Mouse (Mus musculus) kidney, adult 2 months (tissue): ENCODE measurements at regions not wholly inside any gene's neighbourhood (a gene's known extent, or its start where the extent isn't known, plus 50 kb on each side); places are given as distances from the start of the nearest gene placed in this dataset.

Experiments used
- DNase-seq: peaks from one replicate; pipeline ENCODE4 v3.0.0; 2021
- H3K27ac ChIP-seq: fragments of 200-500 bp; 2 replicates; pipeline ENCODE4 v1.5.1; 2012; ENCODE audit warnings: low read depth, low read length, control low read depth, inconsistent platforms; ENCODE audit not compliant: insufficient read depth
- H3K27me3 ChIP-seq: fragments of 200-500 bp; replicated peaks from 2 replicates; pipeline ENCODE4 v1.6.1; 2012; ENCODE audit warnings: mild to moderate bottlenecking, moderate library complexity, low read length, inconsistent platforms; ENCODE audit not compliant: control insufficient read depth, insufficient read depth
- H3K36me3 ChIP-seq: fragments of 200-500 bp; 2 replicates; pipeline ENCODE4 v1.6.1; 2012; ENCODE audit warnings: mild to moderate bottlenecking, moderate library complexity, low read length, inconsistent platforms; ENCODE audit not compliant: control insufficient read depth, insufficient read depth
- H3K4me1 ChIP-seq: fragments of 200-500 bp; 2 replicates; pipeline ENCODE4 v1.6.1; 2011; ENCODE audit warnings: low read length; ENCODE audit not compliant: control insufficient read depth, insufficient read depth
- H3K4me3 ChIP-seq: fragments of 200-500 bp; 2 replicates; pipeline ENCODE4 v1.5.1; 2011; ENCODE audit warnings: mild to moderate bottlenecking, low read depth, low read length, control low read depth; ENCODE audit not compliant: insufficient read depth
- CTCF ChIP-seq: fragments of 200-500 bp; conservative IDR thresholded peaks from 2 replicates; pipeline ENCODE4 v1.5.1; 2011; ENCODE audit warnings: low read depth, mild to moderate bottlenecking, control low read depth, low read length, moderate library complexity, mixed read lengths; ENCODE audit not compliant: insufficient read depth, insufficient read length
- POLR2A ChIP-seq: fragments of 200-500 bp; IDR thresholded peaks from one replicate; pipeline ENCODE4 v1.6.1; 2011; ENCODE audit warnings: low read depth, low read length, control low read depth
- WGBS: fragments of 180-500 bp; shearing (Covaris S2); methylation state at CpG from one replicate; pipeline ENCODE4 v1.1.7; 2018; 5-methylcytosine and 5-hydroxymethylcytosine counted together

GRCm38 (mm10) chr8:107851236-107852043 is 91.0 kb upstream of the Zfhx3 start:
- Histone ChIP-seq H3K27ac (no peak overlapping the region), H3K36me3 (no peaks in the 10 kb centered on the region), H3K27me3 (no peaks in the 10 kb centered on the region), H3K4me3 (no peak overlapping the region), H3K4me1 (no peaks in the 10 kb centered on the region)
- WGBS = 75% methylated on average over 17 of the region's 17 CpGs
- no peak for DNase-seq
- no peak for TF ChIP-seq POLR2A
- TF ChIP-seq CTCF = no peak

- H3K4me3 ChIP-seq = no peak overlapping the region
- DNase-seq = no peak
- TF ChIP-seq CTCF (no peak), POLR2A (no peak)
- H3K27ac ChIP-seq = no peak overlapping the region
- no peaks in the 10 kb centered on the region for H3K27me3 ChIP-seq
- WGBS = 90% methylated on average over 4 of the region's 4 CpGs
- H3K36me3 ChIP-seq = no peaks in the 10 kb centered on the region
- H3K4me1 ChIP-seq = no peaks in the 10 kb centered on the region
These were observed 82.7 kb upstream of the Zfhx3 start for GRCm38 (mm10) chr8:107859770-107860169.

GRCm38 (mm10) chr8:107860251-107860650 is 82.2 kb upstream of the Zfhx3 start:
- no peaks in the 10 kb centered on the region for H3K36me3 ChIP-seq
- H3K27me3 ChIP-seq = no peaks in the 10 kb centered on the region
- H3K27ac ChIP-seq = no peak overlapping the region
- no peak for DNase-seq
- no peak for TF ChIP-seq CTCF
- TF ChIP-seq POLR2A = no peak
- WGBS = 86% methylated on average over 4 of the region's 4 CpGs
- H3K4me1 ChIP-seq = no peaks in the 10 kb centered on the region
- no peak overlapping the region for H3K4me3 ChIP-seq

GRCm38 (mm10) chr8:107864802-107865651 is 77.4 kb upstream of the Zfhx3 start:
- Histone ChIP-seq H3K36me3 (no peaks in the 10 kb centered on the region), H3K27ac (no peak overlapping the region), H3K27me3 (no peaks in the 10 kb centered on the region), H3K4me3 (no peak overlapping the region), H3K4me1 (no peaks in the 10 kb centered on the region)
- DNase-seq = no peak
- 68% methylated on average over 14 of the region's 14 CpGs for WGBS
- TF ChIP-seq CTCF (no peak), POLR2A (no peak)

- Histone ChIP-seq H3K36me3 (no peaks in the 10 kb centered on the region), H3K27ac (no peak overlapping the region), H3K4me3 (no peak overlapping the region), H3K4me1 (no peaks in the 10 kb centered on the region), H3K27me3 (no peaks in the 10 kb centered on the region)
- WGBS = 28% methylated on average over 4 of the region's 4 CpGs
- no peak for TF ChIP-seq CTCF
- TF ChIP-seq POLR2A = no peak
- DNase-seq = no peak
These were observed 76.7 kb upstream of the Zfhx3 start for GRCm38 (mm10) chr8:107865744-107866143.

- Histone ChIP-seq H3K36me3 (no peaks in the 10 kb centered on the region), H3K27me3 (no peaks in the 10 kb centered on the region), H3K4me3 (no peak overlapping the region), H3K27ac (no peak overlapping the region), H3K4me1 (no peaks in the 10 kb centered on the region)
- WGBS = 47% methylated on average over 15 of the region's 15 CpGs
- TF ChIP-seq CTCF = no peak
- TF ChIP-seq POLR2A = no peak
- DNase-seq = no peak
These were observed 70.7 kb upstream of the Zfhx3 start for GRCm38 (mm10) chr8:107871718-107872117.

GRCm38 (mm10) chr8:107872121-107872520 is 70.3 kb upstream of the Zfhx3 start:
- 73% methylated on average over 11 of the region's 11 CpGs for WGBS
- H3K36me3 ChIP-seq = no peaks in the 10 kb centered on the region
- no peak overlapping the region for H3K27ac ChIP-seq
- DNase-seq = no peak
- no peak overlapping the region for H3K4me3 ChIP-seq
- TF ChIP-seq CTCF (no peak), POLR2A (no peak)
- H3K27me3 ChIP-seq = no peaks in the 10 kb centered on the region
- H3K4me1 ChIP-seq = no peaks in the 10 kb centered on the region
